Mouse (Mus musculus): ENCODE results near the gene Trir. TPM values are rescaled to one million over a fixed set of nuclear protein-coding genes. Genes with fewer than 3 reads are reported as not detected.
A peak's percentile ranks its signal among the peaks of the same experiment; 100 is the strongest.

Gene Trir
- polyA plus RNA-seq, 1 experiment from 2014 or later = 63.4 TPM

- no peak overlapping the region for H3K4me3 ChIP-seq (replicated peaks)
- no peak for ATAC-seq (ENCODE audit: insufficient read depth)
- H3K9me3 ChIP-seq (replicated peaks) = no peaks in the 10 kb centered on the region
- 79% methylated on average over 5 of the region's 5 CpGs for WGBS (ENCODE audit: insufficient replicate concordance)
- H3K4me2 ChIP-seq = no peak overlapping the region
- H3K27ac ChIP-seq (replicated peaks) = no peak overlapping the region
- H3K4me1 ChIP-seq (replicated peaks) = peaks cover 13% of the 10 kb centered on the region
- H3K27me3 ChIP-seq = peaks cover 9% of the 10 kb centered on the region; the same call in 1 of the 2 replicates
- H3K9ac ChIP-seq = no peak overlapping the region
- H3K36me3 ChIP-seq (replicated peaks) = no peaks in the 10 kb centered on the region
Observed at GRCm38 (mm10) chr8:84996978-84997377, 29.6 kb upstream of the Trir start.

GRCm38 (mm10) chr8:84997649-84998295, 28.9 kb upstream of the Trir start:
- WGBS (ENCODE audit: insufficient replicate concordance) = 4% methylated on average over 19 of the region's 19 CpGs

GRCm38 (mm10) chr8:85007686-85008085, 18.9 kb upstream of the Trir start:
- no peak overlapping the region for H3K4me3 ChIP-seq (replicated peaks)
- H3K36me3 ChIP-seq (replicated peaks) = no peaks in the 10 kb centered on the region
- 21% methylated on average over 25 of the region's 25 CpGs for WGBS (ENCODE audit: insufficient replicate concordance)
- H3K9me3 ChIP-seq (replicated peaks) = no peaks in the 10 kb centered on the region
- no peak overlapping the region for H3K9ac ChIP-seq
- no peak overlapping the region for H3K4me2 ChIP-seq
- peaks cover 5% of the 10 kb centered on the region; the same call in 1 of the 2 replicates for H3K4me1 ChIP-seq (replicated peaks)
- H3K27ac ChIP-seq (replicated peaks) = no peak overlapping the region
- H3K27me3 ChIP-seq = peaks cover 60% of the 10 kb centered on the region
- no peak for ATAC-seq (ENCODE audit: insufficient read depth)

More at GRCm38 (mm10) chr8:84997649-84998295, 28.9 kb upstream of the Trir start:
- Histone ChIP-seq H3K36me3 (replicated peaks) (no peaks in the 10 kb centered on the region), H3K27ac (replicated peaks) (no peak overlapping the region), H3K4me1 (replicated peaks) (peaks cover 13% of the 10 kb centered on the region), H3K9ac (no peak overlapping the region), H3K4me2 (peak overlapping the region; percentile 44), H3K4me3 (replicated peaks) (no peak overlapping the region), H3K9me3 (replicated peaks) (no peaks in the 10 kb centered on the region), H3K27me3 (peaks cover 9% of the 10 kb centered on the region; the same call in 1 of the 2 replicates)
- ATAC-seq (ENCODE audit: insufficient read depth) = peak; percentile 56

GRCm38 (mm10) chr8:85011242-85011641, 15.4 kb upstream of the Trir start:
- peaks cover 84% of the 10 kb centered on the region for H3K27me3 ChIP-seq
- H3K4me3 ChIP-seq (replicated peaks) = no peak overlapping the region
- no peak for ATAC-seq (ENCODE audit: insufficient read depth)
- no peak overlapping the region for H3K27ac ChIP-seq (replicated peaks)
- H3K9ac ChIP-seq = no peak overlapping the region
- H3K4me1 ChIP-seq (replicated peaks) = peaks cover 11% of the 10 kb centered on the region
- no peak overlapping the region for H3K4me2 ChIP-seq
- H3K9me3 ChIP-seq (replicated peaks) = no peaks in the 10 kb centered on the region
- H3K36me3 ChIP-seq (replicated peaks) = no peaks in the 10 kb centered on the region
- 14% methylated on average over 28 of the region's 28 CpGs for WGBS (ENCODE audit: insufficient replicate concordance)

- Histone ChIP-seq H3K4me2 (peak overlapping the region; percentile 63), H3K4me3 (replicated peaks) (peak overlapping the region; percentile 11; the same call in 1 of the 2 replicates), H3K9ac (no peak overlapping the region), H3K27ac (replicated peaks) (no peak overlapping the region), H3K27me3 (peaks cover 67% of the 10 kb centered on the region), H3K36me3 (replicated peaks) (peaks cover 8% of the 10 kb centered on the region), H3K9me3 (replicated peaks) (no peaks in the 10 kb centered on the region), H3K4me1 (replicated peaks) (peaks cover 6% of the 10 kb centered on the region)
- ATAC-seq (ENCODE audit: insufficient read depth) = 0 out of 2 replicates have a peak, but pooled peaks have one; percentile 16
- 5% methylated on average over 26 of the region's 26 CpGs for WGBS (ENCODE audit: insufficient replicate concordance)
Observed at GRCm38 (mm10) chr8:85013230-85013840, 13.3 kb upstream of the Trir start.

GRCm38 (mm10) chr8:85014431-85014830, 12.2 kb upstream of the Trir start, which contains the start of gene Best2:
Gene Best2, minus strand, starts transcription at chr8:85014531.
- Histone ChIP-seq H3K4me3 (replicated peaks) (peak within 1 kb of the TSS; percentile 11; the same call in 1 of the 2 replicates), H3K9ac (no peak within 1 kb of the TSS), H3K27ac (replicated peaks) (no peak within 1 kb of the TSS), H3K4me1 (replicated peaks) (peaks cover 6% of the 10 kb centered on the region), H3K9me3 (replicated peaks) (no peaks in the 10 kb centered on the region), H3K27me3 (peaks cover 56% of the 10 kb centered on the region), H3K4me2 (peak within 1 kb of the TSS; percentile 63), H3K36me3 (replicated peaks) (peaks cover 19% of the 10 kb centered on the region)
- WGBS (ENCODE audit: insufficient replicate concordance) = 36% methylated on average over 2 of the region's 2 CpGs
- ATAC-seq (ENCODE audit: insufficient read depth) = no peak

- H3K27me3 ChIP-seq = peaks cover 38% of the 10 kb centered on the region
- H3K27ac ChIP-seq (replicated peaks) = no peak overlapping the region
- WGBS (ENCODE audit: insufficient replicate concordance) = 66% methylated on average over 10 of the region's 10 CpGs
- H3K4me3 ChIP-seq (replicated peaks) = no peak overlapping the region
- H3K4me2 ChIP-seq = no peak overlapping the region
- no peak overlapping the region for H3K9ac ChIP-seq
- no peak for ATAC-seq (ENCODE audit: insufficient read depth)
- H3K9me3 ChIP-seq (replicated peaks) = no peaks in the 10 kb centered on the region
- H3K36me3 ChIP-seq (replicated peaks) = peaks cover 42% of the 10 kb centered on the region
- peaks cover 6% of the 10 kb centered on the region for H3K4me1 ChIP-seq (replicated peaks)
Observed at GRCm38 (mm10) chr8:85016724-85017123, 9.9 kb upstream of the Trir start.

- no peak overlapping the region for H3K4me2 ChIP-seq
- peaks cover 46% of the 10 kb centered on the region for H3K36me3 ChIP-seq (replicated peaks)
- no peak for ATAC-seq (ENCODE audit: insufficient read depth)
- no peak overlapping the region for H3K27ac ChIP-seq (replicated peaks)
- no peaks in the 10 kb centered on the region for H3K9me3 ChIP-seq (replicated peaks)
- WGBS (ENCODE audit: insufficient replicate concordance) = 61% methylated on average over 5 of the region's 5 CpGs
- peaks cover 6% of the 10 kb centered on the region for H3K4me1 ChIP-seq (replicated peaks)
- peaks cover 34% of the 10 kb centered on the region for H3K27me3 ChIP-seq
- H3K4me3 ChIP-seq (replicated peaks) = no peak overlapping the region
- no peak overlapping the region for H3K9ac ChIP-seq
Observed at GRCm38 (mm10) chr8:85017209-85017608, 9.4 kb upstream of the Trir start.

GRCm38 (mm10) chr8:85021514-85022055, 5.0 kb upstream of the Trir start:
- Histone ChIP-seq H3K9me3 (replicated peaks) (no peaks in the 10 kb centered on the region), H3K4me2 (no peak overlapping the region), H3K27ac (replicated peaks) (no peak overlapping the region), H3K4me1 (replicated peaks) (peaks cover 26% of the 10 kb centered on the region), H3K36me3 (replicated peaks) (peaks cover 67% of the 10 kb centered on the region), H3K27me3 (no peaks in the 10 kb centered on the region), H3K9ac (no peak overlapping the region), H3K4me3 (replicated peaks) (no peak overlapping the region)
- 81% methylated on average over 3 of the region's 3 CpGs for WGBS (ENCODE audit: insufficient replicate concordance)
- no peak for ATAC-seq (ENCODE audit: insufficient read depth)

- no peak for ATAC-seq (ENCODE audit: insufficient read depth)
- H3K27ac ChIP-seq (replicated peaks) = no peak overlapping the region
- H3K27me3 ChIP-seq = no peaks in the 10 kb centered on the region
- peak overlapping the region; percentile 86 for H3K4me3 ChIP-seq (replicated peaks)
- H3K9me3 ChIP-seq (replicated peaks) = no peaks in the 10 kb centered on the region
- H3K4me1 ChIP-seq (replicated peaks) = peaks cover 38% of the 10 kb centered on the region
- 85% methylated on average over 3 of the region's 3 CpGs for WGBS (ENCODE audit: insufficient replicate concordance)
- no peak overlapping the region for H3K9ac ChIP-seq
- peaks cover 58% of the 10 kb centered on the region for H3K36me3 ChIP-seq (replicated peaks)
- peak overlapping the region; percentile 91 for H3K4me2 ChIP-seq
Observed at GRCm38 (mm10) chr8:85023846-85024245, 2.8 kb upstream of the Trir start.
